Mouse (Mus musculus) skeletal muscle tissue, postnatal 0 days (tissue): Measurements from ENCODE around the gene 4930579G24Rik. TPM values are rescaled to one million over a fixed set of nuclear protein-coding genes. Genes with fewer than 3 reads are reported as not detected.

Source experiments
- polyA plus RNA-seq: library from polyadenylated mRNA; unstranded; fragments of >200 nt; fragmentation: Nextera tagmentation; extraction: Ambion mirVana; gene quantifications from 2 replicates; pipeline ENCODE4 v1.2.1, GENCODE M21; 2015

Gene 4930579G24Rik
- 9.7 and 11.1 TPM in 2 replicates for polyA plus RNA-seq

DNA sequence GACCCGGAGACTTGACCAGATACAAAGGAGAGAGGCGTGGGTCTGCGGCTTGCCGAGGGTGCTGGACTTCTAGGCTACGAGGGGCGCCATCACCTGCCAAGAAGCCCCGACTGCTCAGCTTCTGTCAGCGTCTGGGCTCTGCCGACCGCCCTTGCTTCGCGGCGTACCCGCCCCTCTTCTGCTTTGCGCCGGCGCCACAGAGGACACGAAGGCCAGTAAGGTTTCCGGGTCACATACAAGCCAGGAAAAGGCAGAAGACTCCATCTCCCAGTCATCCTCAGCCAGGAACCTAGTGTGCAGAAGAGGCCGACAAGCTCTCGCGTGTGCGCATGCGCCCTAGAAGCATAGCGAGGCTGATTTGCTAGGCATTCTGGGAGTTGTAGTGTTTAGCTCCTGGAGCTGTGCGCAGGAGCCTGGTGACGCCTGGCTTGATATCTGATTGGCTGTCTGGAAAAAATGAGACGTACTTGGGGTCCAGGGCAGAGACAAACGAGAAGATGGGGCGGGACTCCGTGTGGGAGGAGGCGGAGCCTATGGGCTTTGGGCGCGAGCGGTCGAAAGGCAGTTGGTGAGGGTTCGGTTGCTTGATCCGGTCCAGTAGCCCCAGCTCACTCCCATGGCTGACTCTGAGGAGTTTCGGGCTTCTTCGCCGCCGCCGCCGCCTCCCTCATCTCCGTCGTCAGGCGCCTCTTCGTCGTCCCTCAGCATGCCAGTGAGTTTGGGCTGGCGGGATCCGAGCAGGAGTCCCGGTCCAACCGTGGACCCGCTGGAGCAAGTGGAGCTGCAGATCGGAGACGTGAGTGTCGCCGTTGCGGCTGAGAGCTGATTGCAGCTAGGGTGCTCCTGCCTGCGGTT is at the start of gene 4930579G24Rik:
Gene 4930579G24Rik (plus strand): TSS at position 519 of the 855 bp plus-strand sequence.

GRCm38 (mm10) chr3:79590863-79591792 is 37.8 kb upstream of the 4930579G24Rik start, which contains the start of gene Ppid:
TSS of gene Ppid (plus strand) at chr3:79591342.

GRCm38 (mm10) chr3:79629416-79629730 is 494 bp downstream of the 4930579G24Rik start, which contains the start of gene Etfdh:
TSS of gene Etfdh (minus strand) at chr3:79629500.

Other genes starting within 250 kb of the 4930579G24Rik start
- 1.2 and 1.3 TPM in 2 replicates for gene Fnip2, start 61.3 kb upstream of the 4930579G24Rik start, polyA plus RNA-seq
- gene Ppid, start 37.7 kb upstream of the 4930579G24Rik start, polyA plus RNA-seq: 57.7 and 61.4 TPM in 2 replicates
- 160 and 187 TPM in 2 replicates for gene Etfdh, start 421 bp downstream of the 4930579G24Rik start, polyA plus RNA-seq
- gene Rxfp1, start 108.8 kb downstream of the 4930579G24Rik start, polyA plus RNA-seq: 0.08 and 0.10 TPM in 2 replicates
- 2.1 and 2.3 TPM in 2 replicates for gene Tmem144, start 223.7 kb downstream of the 4930579G24Rik start, polyA plus RNA-seq